Mouse (Mus musculus) cerebral cortex, adult 2 months (tissue): ENCODE data around the gene Sytl1.

Source experiments
- WGBS: fragments of 180-500 bp; shearing (Covaris S2); methylation state at CpG from one replicate; pipeline ENCODE4 v1.1.7; 2018; 5-methylcytosine and 5-hydroxymethylcytosine counted together

The Sytl1 gene

DNA sequence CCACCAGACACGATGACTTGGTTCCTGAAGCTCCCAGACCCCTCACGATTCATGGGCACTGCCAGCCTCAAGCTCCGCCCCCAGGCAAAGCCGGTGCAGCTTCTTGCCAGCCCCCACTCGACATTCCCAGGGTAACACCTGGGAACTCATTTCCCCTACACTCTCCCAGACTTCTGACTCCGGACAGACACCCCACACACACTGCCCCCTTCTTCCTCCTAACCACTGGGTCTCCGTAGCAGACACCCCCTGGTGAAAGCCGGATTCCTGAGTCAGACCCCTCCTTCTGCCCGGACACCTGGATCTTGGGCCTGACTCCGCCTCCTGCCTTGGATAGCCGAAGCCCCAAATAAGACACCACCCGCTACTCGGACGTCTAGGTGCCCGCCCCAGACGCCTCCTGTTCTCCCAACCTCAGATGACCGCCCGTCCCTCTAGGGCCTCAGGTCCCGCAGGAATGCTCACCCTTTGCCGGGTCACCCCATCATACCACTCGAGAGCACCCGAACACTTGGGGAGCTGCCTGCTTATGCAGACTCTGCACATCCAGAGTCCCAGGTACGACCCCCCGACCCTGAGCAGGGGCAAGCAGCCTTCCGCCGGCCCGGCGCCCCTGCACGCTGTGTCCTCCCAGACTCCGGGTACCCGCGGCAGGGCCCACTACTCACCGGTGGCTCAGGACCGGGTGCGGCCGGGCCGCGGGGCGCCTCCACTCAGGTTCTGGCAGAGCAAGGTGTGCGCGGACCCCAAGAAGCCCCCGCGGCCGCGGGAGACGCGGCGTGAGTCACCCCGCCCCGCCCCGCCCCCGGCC lies 51.0 kb downstream of the Sytl1 start, which contains the start of the genes Cd164l2 and Gpr3:
TSS of gene Cd164l2 (plus strand) at position 381 of the 811 bp plus-strand sequence.
TSS of gene Gpr3 (minus strand) at position 786 of the 811 bp plus-strand sequence.
- WGBS: 2% methylated on average over 52 of the region's 52 CpGs

DNA sequence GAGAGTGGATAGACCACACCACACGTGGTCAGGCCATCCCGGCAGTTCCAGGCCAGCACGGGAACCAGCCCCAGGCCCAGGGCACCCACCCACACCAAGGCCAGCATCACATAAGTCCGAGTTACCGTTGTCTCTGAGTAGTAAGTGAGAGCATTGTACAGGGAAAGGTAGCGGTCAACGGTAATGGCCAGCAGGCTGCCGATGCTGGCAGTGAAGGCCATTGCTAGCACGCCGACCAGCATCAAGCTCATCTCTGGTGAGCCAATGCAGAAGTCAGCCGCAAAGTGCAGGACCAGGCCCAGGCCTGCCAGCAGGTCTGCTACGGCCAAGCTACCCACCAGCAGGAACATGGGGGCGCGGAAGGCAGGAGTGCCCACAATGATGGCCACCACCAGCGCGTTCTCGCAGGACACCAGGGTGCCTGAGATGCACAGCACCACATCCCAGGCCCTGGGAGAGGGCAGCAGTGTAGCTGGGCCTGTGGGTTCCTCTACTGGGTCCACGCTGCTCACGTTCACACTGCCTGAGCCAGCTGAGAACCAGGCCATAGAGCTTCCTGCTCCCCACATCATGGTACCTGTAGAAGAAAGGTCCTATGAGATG lies 52.0 kb downstream of the Sytl1 start:
- 93% methylated on average over 19 of the region's 19 CpGs for WGBS

DNA sequence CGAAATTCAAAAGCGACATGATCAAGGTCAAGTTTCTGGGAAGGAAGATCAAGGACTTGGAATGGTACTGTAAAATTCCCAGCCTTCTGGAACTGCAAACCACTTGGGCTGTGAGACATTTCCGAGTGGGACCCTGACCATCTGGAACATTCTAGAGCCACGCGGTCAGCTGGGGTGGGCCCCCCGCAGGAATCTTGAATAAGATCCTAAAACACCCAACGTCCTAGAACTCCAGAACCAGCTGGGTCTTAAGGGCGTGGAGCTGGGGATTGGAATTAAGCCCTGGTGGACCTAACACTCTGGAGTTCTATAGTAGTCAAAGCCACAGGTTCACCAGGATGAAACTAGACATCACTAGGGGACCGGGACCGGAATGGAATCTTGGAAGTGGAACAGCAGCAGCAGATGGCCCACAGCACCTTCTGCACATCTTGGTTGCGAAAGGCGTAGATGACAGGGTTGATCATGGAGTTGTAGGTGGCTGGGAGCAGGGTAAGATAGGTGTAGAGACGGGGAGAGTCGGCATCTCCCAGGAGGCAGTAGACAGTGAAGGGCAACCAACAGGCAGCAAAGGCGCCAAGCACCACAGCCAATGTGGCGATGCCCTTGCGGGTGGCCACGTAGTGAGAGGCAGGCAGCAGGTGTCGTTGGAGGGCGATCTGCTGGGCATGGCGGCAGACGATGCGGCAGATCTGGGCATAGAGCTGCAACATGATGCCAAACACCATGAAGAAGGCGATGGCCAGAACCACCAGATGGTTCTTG lies 52.7 kb downstream of the Sytl1 start:
- 85% methylated on average over 24 of the region's 24 CpGs for WGBS

DNA sequence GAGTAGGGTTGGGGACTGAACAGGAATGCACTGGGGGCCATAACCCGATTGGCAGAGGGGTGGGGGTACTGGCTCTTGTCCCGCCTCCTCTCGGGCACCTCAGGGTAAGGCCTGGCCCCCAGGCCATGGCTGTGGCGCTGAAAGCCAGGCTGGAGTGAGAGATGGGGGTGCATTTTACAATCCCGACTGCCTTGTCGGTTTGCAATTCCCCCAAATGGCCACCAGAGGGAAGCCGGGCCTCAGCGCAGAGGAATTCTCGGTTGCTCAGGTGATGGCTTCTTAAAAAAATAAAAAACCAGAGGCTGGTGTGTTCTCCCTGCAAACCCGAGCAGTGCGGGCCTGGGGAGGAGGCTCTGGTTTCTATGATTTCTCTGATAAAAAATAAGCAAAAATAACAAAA lies 53.5 kb downstream of the Sytl1 start:
- WGBS: 9% methylated on average over 11 of the region's 11 CpGs

DNA sequence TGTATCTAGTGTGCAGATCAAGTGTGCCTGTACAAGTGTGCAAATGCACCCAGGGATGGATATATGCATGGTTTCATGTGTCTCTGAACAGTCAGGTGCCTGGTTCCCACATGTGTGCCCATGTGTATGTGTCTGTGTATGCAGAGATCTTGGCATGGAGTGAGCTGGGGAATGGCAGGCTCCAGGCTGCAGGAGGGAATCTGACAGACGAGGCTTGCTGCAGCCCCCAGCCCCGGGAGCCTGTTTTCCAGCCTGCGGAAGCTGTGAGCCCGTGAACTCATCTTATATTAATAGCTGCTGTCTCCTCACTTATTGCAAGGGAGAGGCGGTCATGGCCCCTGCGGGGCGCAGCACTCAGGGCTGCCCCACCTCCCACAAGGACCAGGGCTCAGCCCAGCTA lies 58.5 kb downstream of the Sytl1 start:
- WGBS: 66% methylated on average over 7 of the region's 7 CpGs

DNA sequence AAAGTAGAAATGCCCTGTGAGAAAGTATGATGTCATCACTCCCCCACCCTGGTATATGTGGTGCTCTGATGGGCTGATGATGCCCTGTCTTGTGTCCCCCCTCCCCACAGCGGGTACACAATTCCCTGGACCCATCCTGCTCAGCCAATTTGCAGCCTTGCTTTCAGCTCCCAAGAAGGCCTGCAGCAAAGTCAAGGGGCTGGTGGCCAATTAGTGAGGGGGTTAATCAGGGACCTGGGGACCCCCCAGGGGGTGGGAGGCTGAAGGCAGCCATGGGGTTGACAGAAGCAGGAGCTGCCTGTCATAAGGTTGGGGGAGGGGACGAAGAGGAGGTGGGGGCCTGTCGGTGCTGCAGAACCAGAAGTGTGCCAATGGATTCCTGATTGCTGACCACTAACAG lies 59.3 kb downstream of the Sytl1 start:
- 58% methylated on average over 3 of the region's 3 CpGs for WGBS
